Mouse (Mus musculus): Measurements from ENCODE around the gene Casz1. TPM values are rescaled to one million over a fixed set of nuclear protein-coding genes. Genes with fewer than 3 reads are reported as not detected.

The Casz1 gene
- polyA plus RNA-seq, 1 experiment from 2014 or later, result 9.4 TPM

- DNase-seq (ENCODE audit: low spot score), result peak; percentile 91
- peak; percentile 89 for ATAC-seq (ENCODE audit: low FRiP score, low TSS enrichment)
- WGBS, result 54% methylated on average over 7 of the region's 7 CpGs
These were observed 54.0 kb downstream of the Casz1 start for GRCm38 (mm10) chr4:148858194-148858593.

GRCm38 (mm10) chr4:148859415-148859814, 55.2 kb downstream of the Casz1 start:
- H3K9ac ChIP-seq (ENCODE audit: low read length), result no peak overlapping the region
- no peaks in the 10 kb centered on the region; the same call in 1 of the 2 replicates for H3K4me1 ChIP-seq (replicated peaks; ENCODE audit: control insufficient read depth, insufficient read depth)
- 0 out of 2 replicates have a peak overlapping the region, but pooled peaks have one; percentile 9 for H3K27ac ChIP-seq (replicated peaks)
- DNase-seq (ENCODE audit: low spot score) (no peak), ATAC-seq (ENCODE audit: low FRiP score, low TSS enrichment) (no peak)
- H3K36me3 ChIP-seq (ENCODE audit: control insufficient read depth, insufficient read depth, low read length), result no peaks in the 10 kb centered on the region
- WGBS, result 59% methylated on average over 7 of the region's 7 CpGs
- TF ChIP-seq EP300 (optimal IDR thresholded peaks at IDR 0.05), result no peak
- TF ChIP-seq CTCF (IDR thresholded peaks at IDR 0.05; ENCODE audit: low read depth), result no peak
- no peak overlapping the region for H3K4me3 ChIP-seq (ENCODE audit: low read depth, low read length)
- no peaks in the 10 kb centered on the region for H3K9me3 ChIP-seq (ENCODE audit: control insufficient read depth, low read length)
- H3K4me2 ChIP-seq (replicated peaks; ENCODE audit: low read depth), result 0 out of 2 replicates have a peak overlapping the region, but pooled peaks have one; percentile 14
- H3K27me3 ChIP-seq (ENCODE audit: control insufficient read depth, insufficient read depth, low read length), result no peaks in the 10 kb centered on the region

More at GRCm38 (mm10) chr4:148858194-148858593, 54.0 kb downstream of the Casz1 start:
- Histone ChIP-seq H3K4me3 (ENCODE audit: low read depth, low read length) (no peak overlapping the region), H3K9me3 (ENCODE audit: control insufficient read depth, low read length) (no peaks in the 10 kb centered on the region), H3K27me3 (ENCODE audit: control insufficient read depth, insufficient read depth, low read length) (no peaks in the 10 kb centered on the region), H3K4me2 (replicated peaks; ENCODE audit: low read depth) (no peak overlapping the region), H3K36me3 (ENCODE audit: control insufficient read depth, insufficient read depth, low read length) (no peaks in the 10 kb centered on the region), H3K4me1 (replicated peaks; ENCODE audit: control insufficient read depth, insufficient read depth) (no peaks in the 10 kb centered on the region; the same call in 1 of the 2 replicates), H3K9ac (ENCODE audit: low read length) (no peak overlapping the region), H3K27ac (replicated peaks) (peak overlapping the region; percentile 45; the same call in 1 of the 2 replicates)
- TF ChIP-seq EP300 (optimal IDR thresholded peaks at IDR 0.05), result no peak
- no peak for TF ChIP-seq CTCF (IDR thresholded peaks at IDR 0.05; ENCODE audit: low read depth)

- no peaks in the 10 kb centered on the region for H3K9me3 ChIP-seq (ENCODE audit: control insufficient read depth, low read length)
- no peaks in the 10 kb centered on the region for H3K36me3 ChIP-seq (ENCODE audit: control insufficient read depth, insufficient read depth, low read length)
- DNase-seq (ENCODE audit: low spot score) (peak; percentile 58), ATAC-seq (ENCODE audit: low FRiP score, low TSS enrichment) (no peak)
- WGBS, result 21% methylated on average over 27 of the region's 27 CpGs
- H3K4me1 ChIP-seq (replicated peaks; ENCODE audit: control insufficient read depth, insufficient read depth), result no peaks in the 10 kb centered on the region; the same call in 1 of the 2 replicates
- H3K27me3 ChIP-seq (ENCODE audit: control insufficient read depth, insufficient read depth, low read length), result no peaks in the 10 kb centered on the region
- H3K4me3 ChIP-seq (ENCODE audit: low read depth, low read length), result no peak overlapping the region
- TF ChIP-seq CTCF (IDR thresholded peaks at IDR 0.05; ENCODE audit: low read depth), result no peak
- TF ChIP-seq EP300 (optimal IDR thresholded peaks at IDR 0.05), result no peak
- H3K4me2 ChIP-seq (replicated peaks; ENCODE audit: low read depth), result 0 out of 2 replicates have a peak overlapping the region, but pooled peaks have one; percentile 14
- H3K27ac ChIP-seq (replicated peaks), result no peak overlapping the region
- 0 out of 2 replicates have a peak overlapping the region, but pooled peaks have one; percentile 1 for H3K9ac ChIP-seq (ENCODE audit: low read length)
These were observed 55.8 kb downstream of the Casz1 start for GRCm38 (mm10) chr4:148859906-148860491.

GRCm38 (mm10) chr4:148860636-148861035, 56.4 kb downstream of the Casz1 start:
- Histone ChIP-seq H3K36me3 (ENCODE audit: control insufficient read depth, insufficient read depth, low read length) (no peaks in the 10 kb centered on the region), H3K27ac (replicated peaks) (no peak overlapping the region), H3K4me2 (replicated peaks; ENCODE audit: low read depth) (no peak overlapping the region), H3K9ac (ENCODE audit: low read length) (no peak overlapping the region), H3K9me3 (ENCODE audit: control insufficient read depth, low read length) (no peaks in the 10 kb centered on the region), H3K4me3 (ENCODE audit: low read depth, low read length) (no peak overlapping the region), H3K27me3 (ENCODE audit: control insufficient read depth, insufficient read depth, low read length) (no peaks in the 10 kb centered on the region), H3K4me1 (replicated peaks; ENCODE audit: control insufficient read depth, insufficient read depth) (no peaks in the 10 kb centered on the region; the same call in 1 of the 2 replicates)
- 67% methylated on average over 7 of the region's 7 CpGs for WGBS
- TF ChIP-seq CTCF (IDR thresholded peaks at IDR 0.05; ENCODE audit: low read depth), result no peak
- TF ChIP-seq EP300 (optimal IDR thresholded peaks at IDR 0.05), result no peak
- DNase-seq (ENCODE audit: low spot score) (no peak), ATAC-seq (ENCODE audit: low FRiP score, low TSS enrichment) (no peak)

GRCm38 (mm10) chr4:148866812-148867470, 62.7 kb downstream of the Casz1 start:
- no peaks in the 10 kb centered on the region for H3K27me3 ChIP-seq (ENCODE audit: control insufficient read depth, insufficient read depth, low read length)
- H3K4me3 ChIP-seq (ENCODE audit: low read depth, low read length), result no peak overlapping the region
- H3K4me2 ChIP-seq (replicated peaks; ENCODE audit: low read depth), result no peak overlapping the region
- no peak overlapping the region for H3K9ac ChIP-seq (ENCODE audit: low read length)
- H3K36me3 ChIP-seq (ENCODE audit: control insufficient read depth, insufficient read depth, low read length), result no peaks in the 10 kb centered on the region
- no peak for ATAC-seq (ENCODE audit: low FRiP score, low TSS enrichment)
- 36% methylated on average over 12 of the region's 12 CpGs for WGBS
- H3K9me3 ChIP-seq (ENCODE audit: control insufficient read depth, low read length), result no peaks in the 10 kb centered on the region
- H3K4me1 ChIP-seq (replicated peaks; ENCODE audit: control insufficient read depth, insufficient read depth), result peaks cover 3% of the 10 kb centered on the region
- DNase-seq (ENCODE audit: low spot score), result no peak
- TF ChIP-seq CTCF (IDR thresholded peaks at IDR 0.05; ENCODE audit: low read depth) (no peak), EP300 (optimal IDR thresholded peaks at IDR 0.05) (no peak)
- H3K27ac ChIP-seq (replicated peaks), result no peak overlapping the region
